Mouse (Mus musculus): ENCODE results near the gene Cpsf6.
"Not testable (repeated sequence)": the region's sequence is repeated elsewhere in the genome, so short reads cannot be mapped to it uniquely, and the experiment has no call there.

The Cpsf6 gene

DNA sequence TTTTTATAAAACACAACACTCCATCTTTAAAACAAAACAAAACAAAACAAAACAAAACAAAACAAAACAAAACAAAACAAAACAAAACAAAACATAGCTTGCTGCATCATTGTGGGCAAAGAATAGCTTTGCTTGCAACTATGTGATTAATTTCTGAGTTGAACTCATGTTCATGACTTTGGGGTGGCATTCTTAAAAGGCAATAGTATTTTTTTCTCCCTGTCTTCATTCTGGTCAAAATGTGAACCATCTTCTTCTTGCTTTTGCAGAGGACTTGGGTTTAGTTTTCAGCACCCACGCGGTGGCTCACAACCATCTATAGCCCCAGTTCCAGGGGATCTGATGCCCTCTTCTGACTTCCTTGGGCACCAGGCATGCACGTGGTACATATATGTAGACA is 20.0 kb upstream of the Cpsf6 start:
- no peak for DNase-seq (ENCODE audit: low spot score)

- no peak for DNase-seq (ENCODE audit: low spot score)
These were observed 19.4 kb upstream of the Cpsf6 start for GRCm38 (mm10) chr10:117399196-117399595.

DNA sequence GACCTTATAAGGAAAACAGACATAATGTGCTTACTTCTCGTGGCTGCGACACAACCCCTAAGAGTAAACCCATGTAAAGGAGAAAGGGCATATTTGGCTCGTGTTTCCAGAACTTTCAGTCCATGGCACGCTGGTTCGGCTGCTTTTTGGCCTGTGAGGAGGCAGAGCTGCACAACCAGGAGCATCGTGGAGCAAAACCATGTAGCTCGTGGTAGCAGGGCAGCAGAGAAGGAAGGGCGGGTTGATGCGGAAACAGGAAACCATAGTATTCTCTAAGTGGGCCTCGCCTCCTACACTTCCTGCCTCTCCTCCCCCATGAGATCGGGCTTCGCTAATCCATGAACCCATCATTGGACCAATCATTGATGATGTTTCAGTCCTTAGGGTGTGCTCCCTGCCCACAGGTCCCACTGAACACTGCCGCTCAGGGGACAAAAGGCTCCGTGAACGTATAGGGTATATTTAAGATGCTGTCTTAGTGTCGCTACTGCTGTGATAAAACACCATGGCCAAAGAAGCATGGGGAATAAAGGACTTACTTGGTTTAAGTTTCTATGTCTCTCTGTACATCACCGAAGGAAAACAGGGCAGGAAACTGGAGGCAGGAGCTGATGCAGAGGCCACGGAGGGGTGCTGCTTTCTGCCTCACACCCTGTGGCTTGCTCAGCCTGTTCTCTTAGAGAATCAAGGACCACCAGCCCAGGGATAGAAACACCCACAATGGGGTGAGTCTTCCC is 18.4 kb upstream of the Cpsf6 start:
- no peak for DNase-seq (ENCODE audit: low spot score)

- DNase-seq (ENCODE audit: low spot score) = no peak
These were observed 17.4 kb upstream of the Cpsf6 start for GRCm38 (mm10) chr10:117397106-117397625.

- no peak for DNase-seq (ENCODE audit: low spot score)
These were observed 16.7 kb upstream of the Cpsf6 start for GRCm38 (mm10) chr10:117396386-117397048.

- DNase-seq (ENCODE audit: low spot score) = no peak
These were observed 16.0 kb upstream of the Cpsf6 start for GRCm38 (mm10) chr10:117395801-117396200.

DNA sequence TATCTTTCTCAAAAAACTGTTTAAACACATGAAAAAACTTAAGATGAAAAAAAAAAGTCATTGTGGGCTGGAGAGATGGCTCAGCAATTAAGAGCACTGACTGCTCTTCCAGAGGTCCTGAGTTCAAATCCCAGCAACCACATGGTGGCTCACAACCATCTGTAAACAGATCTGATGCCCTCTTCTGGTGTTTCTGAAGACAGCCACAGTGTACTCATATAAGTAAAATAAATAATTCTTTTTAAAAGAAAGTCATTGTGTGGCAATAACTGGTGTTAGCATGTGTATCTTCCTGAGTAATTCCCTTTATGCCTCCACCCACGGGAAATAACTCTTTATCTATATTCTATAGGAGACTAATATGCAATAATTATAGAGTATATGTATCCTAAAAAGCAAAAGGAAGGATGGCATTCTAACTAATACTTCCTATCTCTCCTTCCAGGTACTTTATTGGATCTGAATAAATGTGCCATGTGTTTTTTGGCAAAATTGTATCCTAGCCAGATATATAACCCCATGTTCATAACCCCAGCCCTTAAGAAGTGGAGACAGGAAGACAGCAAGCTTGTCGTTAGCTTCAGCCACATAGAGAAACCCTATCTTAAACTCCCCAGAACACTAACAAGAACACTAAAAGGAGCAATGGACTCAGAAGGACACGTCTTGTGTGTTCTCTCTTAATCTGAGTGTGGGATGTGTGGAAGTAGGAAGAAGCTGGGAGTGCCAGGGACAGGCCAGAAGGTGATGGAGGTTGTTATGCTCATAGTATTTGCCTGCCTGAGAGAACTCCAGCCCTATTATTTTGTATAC is 15.1 kb upstream of the Cpsf6 start:
- no peak for DNase-seq (ENCODE audit: low spot score)

GRCm38 (mm10) chr10:117393891-117394395 is 14.1 kb upstream of the Cpsf6 start:
- DNase-seq (ENCODE audit: low spot score) = no peak

DNA sequence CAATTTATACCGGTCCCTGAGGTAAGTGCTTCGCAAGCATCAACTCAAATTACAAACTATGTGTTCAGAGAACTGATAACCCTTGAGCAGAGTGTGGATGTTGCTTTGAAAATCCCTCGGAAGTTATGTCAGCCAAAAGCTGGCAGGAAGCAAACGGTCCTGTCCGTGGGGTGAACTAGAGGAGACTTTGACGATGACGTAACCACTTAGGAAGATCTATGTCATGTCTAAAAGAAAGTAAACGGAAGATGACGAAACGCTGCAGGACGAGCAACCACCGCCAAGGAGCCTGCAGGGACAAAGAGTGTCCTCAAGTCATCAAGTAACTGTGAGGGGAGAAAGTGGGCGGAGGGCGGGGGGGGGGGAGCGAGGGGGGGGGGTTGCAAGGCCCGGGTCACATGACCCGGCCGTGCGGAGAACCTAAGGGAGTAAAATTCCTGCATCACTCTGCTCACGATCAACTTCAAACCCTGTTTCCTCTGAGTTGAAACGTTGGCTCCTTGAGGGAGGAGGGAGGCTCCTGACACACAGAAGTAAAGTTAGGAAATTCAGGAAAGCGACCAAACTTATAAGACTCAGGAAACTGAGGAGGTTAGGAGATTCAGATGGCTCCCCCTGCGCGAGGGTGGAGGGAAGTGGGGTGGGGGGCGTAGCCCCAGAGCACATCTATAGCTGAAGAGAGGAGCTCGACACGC is 13.5 kb upstream of the Cpsf6 start:
- peak; percentile 65 for DNase-seq (ENCODE audit: low spot score)

- no peak for DNase-seq (ENCODE audit: low spot score)
These were observed 13.0 kb upstream of the Cpsf6 start for GRCm38 (mm10) chr10:117392832-117393195.

GRCm38 (mm10) chr10:117392397-117392796 is 12.6 kb upstream of the Cpsf6 start:
- not testable (repeated sequence) for DNase-seq (ENCODE audit: low spot score)

GRCm38 (mm10) chr10:117391801-117392200 is 12.0 kb upstream of the Cpsf6 start:
- no peak for DNase-seq (ENCODE audit: low spot score)

DNA sequence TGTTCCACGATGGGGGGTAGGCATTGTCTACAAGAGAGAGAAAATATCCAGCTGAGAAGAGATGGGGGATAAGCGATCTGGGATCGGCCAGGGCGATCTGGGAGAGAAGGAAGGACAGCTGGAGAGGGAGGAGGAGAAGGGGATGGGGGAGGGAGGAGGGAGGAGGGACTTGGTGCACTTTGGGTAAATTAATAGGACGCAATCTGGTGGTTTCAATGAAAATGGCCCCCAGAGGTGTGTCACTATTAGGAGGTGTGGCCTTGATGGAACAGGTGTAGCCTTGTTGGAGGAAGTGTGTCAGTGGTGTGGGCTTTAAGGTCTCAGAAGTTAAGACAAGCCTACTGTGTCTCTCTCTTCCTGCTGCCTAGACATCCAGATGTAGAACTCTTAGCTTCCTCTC is 11.2 kb upstream of the Cpsf6 start:
- no peak for DNase-seq (ENCODE audit: low spot score)

- no peak for DNase-seq (ENCODE audit: low spot score)
These were observed 10.4 kb upstream of the Cpsf6 start for GRCm38 (mm10) chr10:117389904-117390875.

- DNase-seq (ENCODE audit: low spot score) = no peak
These were observed 9.5 kb upstream of the Cpsf6 start for GRCm38 (mm10) chr10:117389371-117389740.

DNA sequence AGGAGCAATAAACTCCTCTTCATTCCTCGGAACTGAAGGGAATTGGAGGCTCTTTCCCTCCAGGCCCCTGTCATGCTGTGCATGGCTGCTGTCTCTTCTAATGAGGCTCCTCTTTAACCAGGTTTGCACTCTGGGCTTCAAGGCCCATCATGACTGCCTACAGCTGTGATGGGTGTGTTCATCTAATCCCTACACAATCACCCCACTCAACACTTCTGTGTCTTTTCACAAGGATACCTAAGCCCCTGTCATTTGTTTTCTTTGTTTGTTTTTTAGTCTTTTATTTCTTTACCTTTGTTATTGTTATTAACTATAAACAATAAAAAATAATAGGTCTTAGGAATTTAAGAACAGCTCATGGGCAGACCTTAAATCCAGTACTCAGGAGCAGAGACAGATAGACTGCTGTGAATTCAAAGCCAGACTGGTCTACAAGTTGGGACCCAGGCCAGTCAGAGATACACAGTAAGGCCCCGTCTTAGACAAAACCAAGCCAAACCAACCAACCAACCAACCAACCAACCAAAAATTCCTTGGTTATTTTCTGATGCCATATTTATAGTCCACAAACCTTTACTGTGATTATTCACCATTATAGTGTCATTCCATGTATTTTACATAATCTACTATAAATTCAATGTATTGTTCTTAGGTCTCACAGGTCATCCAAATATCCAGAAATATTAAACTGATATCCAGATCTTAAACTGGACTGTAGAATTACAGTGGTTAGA is 9.0 kb upstream of the Cpsf6 start:
- DNase-seq (ENCODE audit: low spot score) = no peak

DNA sequence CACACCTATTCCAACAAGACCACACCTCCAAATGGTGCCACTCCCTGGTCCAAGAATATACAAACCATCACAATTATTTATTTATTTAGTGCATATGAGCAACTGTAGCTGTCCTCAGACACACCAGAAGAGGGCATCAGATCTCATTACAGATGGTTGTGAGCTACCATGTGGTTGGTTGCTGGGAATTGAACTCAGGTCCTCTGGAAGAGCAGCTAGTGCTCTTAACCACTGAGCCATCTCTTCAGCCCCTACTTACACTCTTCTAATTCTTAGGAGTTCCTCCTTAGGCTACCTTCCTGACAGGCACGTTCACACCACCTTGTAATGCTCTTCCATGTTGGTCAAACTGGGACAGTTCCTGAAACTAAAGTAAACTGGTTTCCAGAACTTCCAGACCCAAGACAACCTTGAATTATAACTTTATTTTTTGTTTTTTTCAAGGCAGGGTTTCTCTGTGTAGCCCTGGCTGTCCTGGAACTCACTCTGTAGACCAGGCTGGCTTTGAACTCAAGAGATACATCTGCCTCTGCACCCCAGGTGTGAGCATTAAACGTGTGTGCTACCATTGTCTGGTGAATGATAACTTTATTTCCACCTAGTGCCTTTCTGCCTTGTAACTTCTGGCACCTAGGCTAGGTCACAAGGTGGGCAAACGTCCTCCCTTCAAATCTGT is 8.3 kb upstream of the Cpsf6 start:
- not testable (repeated sequence) for DNase-seq (ENCODE audit: low spot score)

DNA sequence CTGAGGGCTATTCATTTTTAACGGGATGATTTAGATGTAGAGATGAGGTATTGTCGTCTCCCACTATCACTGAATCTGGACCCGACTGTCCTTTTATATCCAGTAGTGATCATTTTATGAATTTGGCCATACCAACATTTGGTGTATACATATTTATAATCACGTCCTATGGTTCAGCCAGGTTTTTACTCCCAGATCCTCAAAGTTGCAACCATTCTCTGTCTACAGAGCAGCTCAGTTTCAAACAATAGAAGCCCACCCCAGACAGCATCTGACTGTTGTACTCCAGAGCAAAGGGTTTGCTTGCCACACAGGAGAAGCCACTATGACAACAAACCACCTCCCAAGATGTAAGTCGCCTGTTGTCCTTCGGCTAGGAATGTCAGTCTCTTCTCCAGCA is 7.2 kb upstream of the Cpsf6 start:
- DNase-seq (ENCODE audit: low spot score) = no peak

- DNase-seq (ENCODE audit: low spot score) = no peak
These were observed 6.4 kb upstream of the Cpsf6 start for GRCm38 (mm10) chr10:117386261-117386660.

Measured in retina, embryonic 14.5 days (tissue).